ENCODE assay signal across 8 mouse cellular contexts in genomic region chr10:121427136-121427535, GRCm38 (mm10). TPM values are rescaled to one million over a fixed set of nuclear protein-coding genes. Genes with fewer than 3 reads are reported as not detected.
DNase-seq lines count a peak whose midpoint lies in the region; ATAC-seq and TF ChIP-seq lines count a peak whose summit lies in the region.

No protein-coding gene starts in this region.

- no peaks in the 10 kb centered on the region for H3K9me3 ChIP-seq in intestine, embryonic 16.5 days (ENCODE audit: control insufficient read depth, low read length)

- WGBS in intestine, embryonic 16.5 days, result 62% methylated on average over 5 of the region's 5 CpGs

- peak; percentile 66 for TF ChIP-seq CTCF in layer of hippocampus, adult 2 months (conservative IDR thresholded peaks at IDR 0.05)

- no peak for ATAC-seq in intestine, embryonic 16.5 days
- ATAC-seq in neutrophil, adult 5-6 weeks (ENCODE audit: extremely low read depth, insufficient number of reproducible peaks, low FRiP score, poor library complexity, severe bottlenecking), result peak; percentile 30; the same call in 1 of the 2 replicates
- ATAC-seq in inflammation-experienced regulatory T-cells, adult 6 months, result no peak

- H3K4me1 ChIP-seq in intestine, embryonic 16.5 days (ENCODE audit: control insufficient read depth, insufficient read depth, low read length), result peaks cover 82% of the 10 kb centered on the region

- no peaks in the 10 kb centered on the region for H3K27me3 ChIP-seq in intestine, embryonic 16.5 days (replicated peaks; ENCODE audit: control insufficient read depth, insufficient read depth, low read length)

- no peaks in the 10 kb centered on the region for H3K36me3 ChIP-seq in intestine, embryonic 16.5 days (ENCODE audit: control insufficient read depth, insufficient read depth, low read length)

- H3K4me3 ChIP-seq in layer of hippocampus, adult 2 months, result no peak overlapping the region
- H3K4me3 ChIP-seq in intestine, embryonic 16.5 days (ENCODE audit: low read length), result no peak overlapping the region

- no peak for DNase-seq in layer of hippocampus, adult 2 months (ENCODE audit: low spot score in 2 of 2)
- DNase-seq in layer of hippocampus, adult 9-10 months (ENCODE audit: low spot score), result no peak
- DNase-seq in ZHBTc4 (ENCODE audit: low read depth, low spot score), result peak; percentile 85
- DNase-seq in gastrocnemius, postnatal 36 days, result no peak
- no peak for DNase-seq in gastrocnemius, adult 8-10 months (ENCODE audit: low spot score in 2 of 2)

- no peak overlapping the region for H3K9ac ChIP-seq in intestine, embryonic 16.5 days (ENCODE audit: low read depth, low read length)

- H3K27ac ChIP-seq in layer of hippocampus, adult 2 months, result peak overlapping the region; percentile 55; the same call in 1 of the 2 replicates
- peak overlapping the region; percentile 80 for H3K27ac ChIP-seq in intestine, embryonic 16.5 days (ENCODE audit: low read length)

- no peak overlapping the region for H3K4me2 ChIP-seq in intestine, embryonic 16.5 days (ENCODE audit: low read depth, low read length)

- intact Hi-C loops in gastrocnemius, postnatal 36 days (cut with DNase I), result loop anchor here (5.0 kb wide), 1 partner anchor 45 kb away; no protein-coding TSS in a partner anchor

RNA-seq across cellular contexts. Expression of gene Rassf3, which starts 49.0 kb away (rescaled TPM):
- 1 to 10 TPM; 8.8 to 9.3 TPM for total RNA-seq in layer of hippocampus, adult 2 months (2021)
- 15.7 and 22.2 TPM in 2 replicates for polyA plus RNA-seq in intestine, embryonic 16.5 days (2015; fragmentation: Nextera tagmentation; extraction: Ambion mirVana)
- 173 and 189 TPM in 2 replicates for total RNA-seq in neutrophil, adult 5-6 weeks (2017)
- 1 to 10 TPM; 6.1 to 6.8 (median 6.2) TPM for polyA plus RNA-seq in inflammation-experienced regulatory T-cells, adult 6 months (2017; shearing (Covaris generic))
- total RNA-seq in gastrocnemius, postnatal 36 days (2021), result 10 to 100 TPM; 38.5 to 41.2 TPM
- total RNA-seq in gastrocnemius, adult 8-10 months (2022), result 10 to 100 TPM; 23.3 to 43.2 (median 31.1) TPM
